Mouse (Mus musculus): Measurements from ENCODE around the gene Ccdc117. TPM values are rescaled to one million over a fixed set of nuclear protein-coding genes. Genes with fewer than 3 reads are reported as not detected.
"Not testable (repeated sequence)": the region's sequence is repeated elsewhere in the genome, so short reads cannot be mapped to it uniquely, and the experiment has no call there.

Gene Ccdc117
- polyA plus RNA-seq, 1 experiment from 2014 or later = 18.5 TPM

DNA sequence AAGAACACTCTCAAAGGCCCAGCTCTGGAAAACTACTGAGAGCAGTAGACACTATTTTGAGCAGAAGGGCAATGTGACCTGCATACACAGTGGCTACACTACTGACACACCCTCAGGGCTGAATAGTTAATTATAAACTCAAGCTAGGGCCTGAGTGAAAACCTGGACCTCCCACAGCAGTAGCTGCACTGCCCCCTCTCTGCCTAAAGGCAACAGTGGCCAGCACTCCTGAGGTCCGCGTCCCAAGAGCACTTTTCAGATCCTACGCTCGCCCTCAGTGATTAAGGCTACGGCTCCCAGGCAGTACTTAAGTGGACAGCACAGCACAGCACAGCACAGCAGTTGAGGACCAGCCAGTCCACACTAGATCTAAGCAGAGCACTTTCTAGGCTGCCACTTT is 8.9 kb downstream of the Ccdc117 start:
- DNase-seq (ENCODE audit: low spot score) = no peak

DNA sequence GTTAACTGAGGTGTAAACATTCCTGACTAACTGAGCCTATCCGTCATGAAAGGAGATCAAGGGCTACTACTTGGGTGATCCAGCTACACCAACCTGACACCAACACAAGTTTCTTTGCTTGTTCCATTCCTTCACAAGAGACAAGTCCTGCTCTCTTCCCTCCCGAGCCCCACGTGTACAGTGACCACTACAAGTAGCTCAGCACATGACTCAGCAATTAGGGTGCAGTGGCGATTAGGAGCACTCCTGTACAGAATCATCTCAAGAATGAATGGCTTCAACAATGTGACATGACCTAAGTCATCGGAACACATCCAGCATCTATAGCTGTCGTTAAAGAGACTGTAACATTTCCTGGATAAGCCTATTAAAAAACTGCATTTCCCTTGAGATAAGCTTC is 11.3 kb downstream of the Ccdc117 start:
- DNase-seq (ENCODE audit: low spot score) = no peak

DNA sequence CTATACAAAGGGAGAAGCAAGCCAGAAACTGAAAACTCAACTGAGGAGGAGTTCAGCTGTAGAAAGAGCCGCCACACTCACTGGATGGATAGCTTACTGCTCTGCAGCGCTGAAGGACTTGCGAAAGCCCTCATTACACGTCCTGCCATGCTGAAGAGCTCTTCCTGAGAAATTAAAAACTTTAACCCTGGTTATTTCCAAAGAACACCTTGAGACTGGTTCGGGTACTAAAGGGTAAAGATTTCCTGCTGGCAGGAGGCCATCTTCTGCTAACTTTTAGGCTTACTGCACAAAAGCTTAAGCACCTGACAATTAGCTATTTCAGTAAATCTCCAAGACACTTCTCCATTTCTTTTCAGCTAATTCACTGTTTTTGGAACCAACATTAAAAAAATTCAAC is 11.8 kb downstream of the Ccdc117 start:
- DNase-seq (ENCODE audit: low spot score) = no peak

DNA sequence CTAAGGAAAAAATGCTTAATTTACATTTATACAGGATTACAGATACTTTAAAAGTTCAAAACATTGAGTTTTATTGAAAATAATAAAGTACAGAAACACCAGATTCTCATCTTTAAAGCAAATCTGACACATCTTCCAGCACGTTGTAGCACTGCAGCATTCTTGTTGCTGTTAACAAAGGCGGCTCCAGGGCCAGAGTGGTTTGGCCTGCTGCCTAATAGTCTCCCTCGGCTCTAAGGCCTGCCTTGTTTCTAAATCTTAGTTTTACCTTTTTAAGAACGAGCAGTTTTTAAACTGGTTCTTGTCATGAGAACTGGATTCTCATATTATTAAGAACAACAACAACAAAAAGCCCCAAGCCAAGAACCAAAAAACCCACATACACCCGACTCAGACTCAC is 13.1 kb downstream of the Ccdc117 start:
- DNase-seq (ENCODE audit: low spot score) = no peak

DNA sequence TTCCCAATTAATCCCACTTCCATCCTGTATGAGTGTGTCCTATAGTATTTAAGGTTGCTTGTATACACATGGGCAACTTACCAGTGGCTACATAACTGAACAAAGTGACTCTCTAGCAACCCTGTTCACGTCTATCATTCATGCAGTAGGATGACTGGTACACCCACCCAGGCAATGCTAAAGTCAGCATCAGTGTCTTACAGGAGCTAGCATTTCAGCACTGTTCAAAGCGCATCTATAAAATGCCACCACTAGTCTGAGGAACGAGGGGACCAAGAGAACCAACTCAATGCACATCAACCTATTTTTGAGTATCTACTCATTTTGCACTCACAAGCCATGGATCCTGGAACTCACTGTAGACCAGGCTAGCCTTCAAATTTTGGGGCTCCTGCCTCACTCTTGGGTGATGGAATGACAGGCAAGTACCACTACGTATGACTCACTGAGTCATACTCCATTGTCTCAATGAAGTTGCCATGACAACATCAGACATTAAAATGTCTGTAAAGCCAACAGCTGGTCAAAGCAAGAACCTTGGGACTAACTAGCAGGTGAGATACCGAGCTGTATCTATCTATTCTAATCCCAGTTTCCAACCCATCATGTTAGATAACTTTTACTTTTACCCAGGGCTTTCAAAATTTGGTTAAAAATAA is 14.0 kb downstream of the Ccdc117 start:
- DNase-seq (ENCODE audit: low spot score) = no peak

DNA sequence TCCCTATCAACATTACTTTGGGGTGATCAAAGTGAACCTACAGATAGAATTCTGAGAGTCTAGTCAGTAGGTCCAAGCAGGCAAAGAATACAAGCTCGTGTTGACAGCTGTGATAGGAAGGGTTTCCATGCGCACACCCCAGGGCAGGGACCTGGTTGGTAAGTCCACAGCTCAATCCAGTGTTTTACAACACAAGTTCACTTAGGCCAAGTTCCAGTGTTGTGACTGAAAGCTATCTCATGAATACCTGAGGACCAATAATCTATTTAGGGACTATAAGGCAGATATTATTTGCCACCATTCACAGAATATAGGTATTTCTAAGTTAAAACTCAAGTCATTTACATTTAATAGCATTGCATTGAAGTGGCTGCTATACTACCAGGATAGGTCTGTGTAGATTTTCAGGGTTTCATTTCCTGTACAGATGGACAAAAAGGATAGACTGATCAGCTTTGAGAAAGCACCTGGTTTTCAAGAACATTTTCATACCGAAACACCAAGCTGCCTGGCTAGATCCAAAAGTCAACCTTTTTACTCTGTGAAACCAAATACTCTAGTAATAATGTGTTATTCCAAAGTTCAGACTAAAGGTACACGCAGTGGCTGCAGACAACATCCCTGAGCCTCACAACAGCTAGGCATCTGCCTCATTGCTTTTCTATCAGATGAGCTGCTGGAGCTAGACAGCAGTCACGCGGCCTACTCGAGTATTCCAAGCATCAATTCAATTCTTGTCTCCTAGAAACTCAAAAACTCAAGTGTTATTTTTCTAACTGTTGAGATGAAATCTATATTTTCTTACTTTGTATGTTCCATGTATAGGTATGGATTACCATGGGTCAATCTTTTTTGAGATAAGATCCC is 15.2 kb downstream of the Ccdc117 start:
- no peak for DNase-seq (ENCODE audit: low spot score)

DNA sequence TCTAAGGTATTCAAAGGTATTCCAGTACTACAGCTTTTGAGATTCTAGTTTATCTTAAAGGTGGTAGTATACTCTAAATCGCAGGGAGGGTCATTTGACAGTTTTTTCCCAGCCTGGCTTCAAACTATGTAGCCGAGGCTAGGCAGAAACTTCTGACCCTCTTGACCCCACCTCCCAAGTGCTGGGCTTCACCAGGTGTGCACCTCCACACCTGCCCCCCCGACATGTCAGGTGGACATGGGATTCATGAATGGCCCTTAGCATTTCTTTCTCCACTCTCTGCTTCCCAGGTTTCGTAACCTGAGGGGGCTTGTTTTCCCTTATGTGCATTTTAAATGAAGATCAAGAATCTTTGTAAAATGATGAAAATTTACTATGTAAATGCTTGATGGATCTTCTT is 16.6 kb downstream of the Ccdc117 start:
- DNase-seq (ENCODE audit: low spot score) = no peak

DNA sequence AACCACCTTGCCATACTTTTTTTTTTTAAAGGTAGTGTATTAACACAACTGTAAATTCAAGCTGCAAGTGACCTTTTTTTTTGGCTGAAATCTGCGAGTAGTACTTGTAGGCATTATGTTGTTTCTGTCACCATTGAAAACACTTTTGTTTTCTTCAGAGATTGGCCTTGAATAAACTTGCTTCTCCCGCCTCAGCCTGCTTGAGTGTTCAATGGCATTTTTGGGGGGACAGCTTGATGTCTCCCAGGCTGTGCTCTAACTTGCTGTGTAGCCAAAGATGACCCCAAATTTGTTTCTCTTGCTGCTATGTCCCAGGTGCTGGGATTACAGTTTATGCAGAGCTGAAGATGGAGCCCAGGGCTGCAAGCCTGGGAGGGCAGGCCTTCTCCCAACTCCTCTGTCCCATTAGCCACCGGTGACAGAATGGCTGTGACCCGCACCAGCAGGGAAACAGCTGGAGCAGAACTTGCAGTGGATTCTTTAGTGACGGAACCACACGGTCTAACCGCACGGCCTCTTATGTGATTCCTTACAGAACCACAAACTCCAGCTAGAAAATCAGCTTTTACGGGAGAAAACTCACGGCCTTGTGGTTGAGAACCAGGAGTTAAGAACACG is 19.1 kb downstream of the Ccdc117 start:
- DNase-seq (ENCODE audit: low spot score) = no peak

DNA sequence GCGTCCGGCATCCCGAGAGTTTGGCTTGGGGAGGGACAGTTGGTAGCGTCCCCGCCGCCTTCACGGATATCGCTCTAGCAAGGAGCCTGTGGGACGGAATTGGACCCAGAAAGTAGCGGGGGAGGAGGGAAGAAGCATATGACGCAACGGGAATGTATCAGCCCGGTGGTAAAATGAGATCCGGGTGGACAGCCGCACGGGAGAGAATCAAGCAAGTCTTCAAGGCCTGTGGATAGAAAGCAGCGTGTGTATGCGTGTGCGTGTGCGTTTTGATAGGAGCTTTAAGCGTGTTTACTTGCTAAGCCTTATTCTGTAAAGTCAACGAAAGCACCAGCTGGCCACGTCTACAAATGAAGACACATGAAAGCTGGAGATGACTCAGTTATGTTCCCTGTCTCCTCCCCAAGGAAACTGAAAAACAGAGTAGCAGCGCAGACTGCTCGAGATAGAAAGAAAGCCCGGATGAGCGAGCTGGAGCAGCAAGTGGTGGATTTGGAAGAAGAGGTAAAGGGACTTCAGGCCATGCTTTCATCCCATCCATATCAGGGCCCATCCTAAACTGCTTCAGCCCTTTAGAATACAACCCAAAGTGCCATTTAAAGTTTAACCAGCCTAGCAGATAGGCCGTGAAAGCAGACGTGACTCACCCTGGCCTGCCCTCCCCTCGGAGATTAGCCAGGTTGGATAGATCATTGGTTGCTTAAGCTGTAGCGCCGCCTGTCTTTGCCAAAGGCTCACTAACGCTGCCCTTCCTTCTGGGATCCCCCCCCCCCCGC is 20.3 kb downstream of the Ccdc117 start:
- peak; percentile 79 for DNase-seq (ENCODE audit: low spot score)

DNA sequence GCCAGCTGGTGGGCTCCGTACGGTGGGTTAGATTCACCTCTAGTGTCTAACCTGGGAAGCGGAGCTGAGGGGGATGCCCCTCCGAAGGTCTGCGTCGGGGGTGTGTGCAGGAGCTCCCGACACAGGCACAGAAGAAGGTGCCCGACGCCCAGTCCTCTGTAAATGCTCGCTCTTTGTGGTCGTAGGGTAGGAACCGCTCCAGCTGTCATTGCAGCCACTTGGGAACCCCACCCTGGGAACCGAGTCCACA is 20.8 kb downstream of the Ccdc117 start:
- no peak for DNase-seq (ENCODE audit: low spot score)

DNA sequence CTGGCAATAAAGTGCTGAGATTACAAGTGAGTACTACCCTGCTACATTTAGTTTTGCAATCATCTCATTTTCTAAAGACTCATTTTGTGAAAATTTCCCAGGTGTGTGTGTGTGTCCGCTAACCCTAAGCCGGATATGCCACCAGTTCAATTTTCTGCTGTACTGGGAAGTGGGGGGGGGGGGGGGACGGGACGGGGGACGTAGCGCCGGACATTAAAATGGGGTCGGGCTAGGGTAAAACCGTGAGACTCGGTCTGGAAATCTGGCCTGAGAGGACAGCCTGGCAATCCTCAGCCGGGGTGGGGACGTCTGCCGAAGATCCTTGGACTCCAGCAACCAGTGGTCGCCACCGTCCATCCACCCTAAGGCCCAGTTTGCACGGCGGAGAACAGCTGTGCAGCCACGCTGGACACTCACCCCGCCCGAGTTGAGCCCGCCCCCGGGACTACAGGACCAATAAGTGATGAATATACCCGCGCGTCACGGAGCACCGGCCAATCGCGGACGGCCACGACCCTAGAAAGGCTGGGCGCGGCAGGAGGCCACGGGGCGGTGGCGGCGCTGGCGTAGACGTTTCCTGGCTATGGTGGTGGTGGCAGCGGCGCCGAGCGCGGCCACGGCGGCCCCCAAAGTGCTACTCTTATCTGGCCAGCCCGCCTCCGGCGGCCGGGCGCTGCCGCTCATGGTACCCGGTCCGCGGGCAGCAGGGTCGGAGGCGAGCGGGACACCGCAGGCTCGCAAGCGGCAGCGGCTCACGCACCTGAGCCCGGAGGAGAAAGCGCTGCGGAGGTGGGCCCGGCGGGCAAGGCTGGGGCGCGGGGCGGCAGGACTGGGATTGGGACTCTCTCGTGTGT is 21.3 kb downstream of the Ccdc117 start, which contains the start of gene Xbp1:
Gene Xbp1, plus strand, starts transcription at position 248 of the 854 bp plus-strand sequence.
- peak; percentile 93 for DNase-seq (ENCODE audit: low spot score)

DNA sequence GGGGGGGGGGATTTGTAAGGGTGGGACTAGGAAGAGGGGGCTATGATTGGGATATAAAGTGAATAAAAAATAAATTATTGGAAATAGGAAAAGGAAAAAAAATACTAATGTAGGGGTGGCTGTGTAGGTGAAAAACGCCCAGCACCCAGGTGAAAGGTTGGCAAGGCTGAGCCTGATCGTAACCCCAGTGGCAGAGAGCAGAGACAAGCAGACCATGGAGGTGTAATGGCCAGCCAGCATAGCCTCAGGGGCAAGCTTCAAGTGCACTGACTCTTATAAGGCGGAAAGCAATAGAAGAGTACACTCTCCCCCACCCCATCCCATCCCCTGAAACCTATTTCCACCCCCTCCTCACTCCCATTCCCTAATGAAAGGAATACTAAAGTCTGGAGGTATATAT is 22.3 kb downstream of the Ccdc117 start:
- no peak for DNase-seq (ENCODE audit: low spot score)

DNA sequence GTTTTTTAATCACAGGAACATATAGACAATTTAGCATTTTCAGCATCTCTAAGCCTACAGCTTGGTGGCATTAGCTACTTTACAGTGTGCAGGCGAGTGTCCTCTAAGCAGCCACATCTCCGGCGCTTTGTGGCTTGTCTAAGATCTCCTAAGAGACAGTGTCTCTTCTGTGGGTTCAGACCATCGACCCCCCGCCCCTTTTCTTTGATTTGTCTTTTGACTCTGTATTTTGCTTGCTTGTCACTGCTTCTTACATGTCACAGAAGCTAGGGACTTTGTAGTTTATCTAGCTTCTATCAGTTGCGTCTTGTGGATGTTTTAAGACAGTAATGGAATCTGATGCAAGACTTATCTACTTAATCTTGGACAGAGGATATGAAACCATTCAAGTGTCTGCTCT is 24.6 kb downstream of the Ccdc117 start:
- DNase-seq (ENCODE audit: low spot score) = peak; percentile 54

DNA sequence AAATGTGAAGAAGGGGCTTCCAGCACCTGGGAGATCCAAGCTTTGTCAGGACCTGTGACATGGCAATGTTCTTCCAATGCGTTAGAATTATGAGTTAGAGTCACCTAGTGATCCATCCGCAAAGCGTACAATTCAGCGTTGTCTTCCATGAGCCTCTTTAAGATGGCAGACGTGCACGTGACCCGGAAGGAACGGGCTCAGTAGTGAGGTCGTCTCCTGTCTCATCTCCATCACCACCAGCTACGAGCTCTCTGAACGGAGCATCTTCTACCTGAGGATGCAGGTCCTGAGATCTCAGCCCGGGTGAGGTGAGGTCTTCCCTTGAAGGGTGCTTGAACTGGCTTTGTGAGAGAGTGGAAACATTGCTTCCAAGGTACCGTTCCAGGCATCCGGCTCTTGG is 25.4 kb downstream of the Ccdc117 start:
- DNase-seq (ENCODE audit: low spot score) = no peak

DNA sequence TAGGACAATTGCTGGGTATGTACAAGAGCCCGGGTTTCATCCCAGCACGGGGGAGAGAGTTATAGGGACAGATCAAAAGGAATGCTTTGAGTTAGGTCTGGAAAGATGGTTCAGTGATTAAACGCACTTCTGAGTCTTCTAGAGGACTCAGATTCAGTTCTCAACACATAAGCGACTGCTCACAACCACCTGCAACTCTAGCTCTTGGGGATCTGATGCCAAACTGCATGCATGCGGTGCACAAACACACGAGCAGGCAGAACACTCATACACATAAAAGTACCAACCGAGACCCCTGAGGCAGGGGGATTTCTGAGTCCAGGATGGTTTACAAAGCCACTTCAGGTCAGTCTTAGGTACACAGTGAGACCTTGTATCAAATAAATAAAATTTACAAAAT is 25.8 kb downstream of the Ccdc117 start:
- no peak for DNase-seq (ENCODE audit: low spot score)

DNA sequence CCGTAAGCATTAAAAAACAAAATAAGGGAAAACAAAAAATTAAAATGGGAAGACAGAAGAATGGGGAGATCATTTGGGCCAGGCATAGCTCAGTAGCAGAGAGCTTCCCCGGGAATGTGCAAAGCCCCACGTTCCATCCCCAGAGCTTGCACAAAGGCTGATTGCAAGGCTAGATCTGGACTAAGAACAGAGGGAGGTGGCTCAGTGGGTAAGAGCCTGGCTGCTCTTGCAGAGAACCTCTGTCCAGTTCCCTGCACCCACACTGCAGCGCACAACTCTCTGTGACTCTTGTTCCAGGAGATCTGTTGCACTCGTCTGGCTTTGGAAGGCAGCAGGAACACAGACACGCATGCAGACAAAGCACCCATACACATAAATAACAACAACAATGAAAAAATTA is 26.3 kb downstream of the Ccdc117 start:
- no peak for DNase-seq (ENCODE audit: low spot score)

DNA sequence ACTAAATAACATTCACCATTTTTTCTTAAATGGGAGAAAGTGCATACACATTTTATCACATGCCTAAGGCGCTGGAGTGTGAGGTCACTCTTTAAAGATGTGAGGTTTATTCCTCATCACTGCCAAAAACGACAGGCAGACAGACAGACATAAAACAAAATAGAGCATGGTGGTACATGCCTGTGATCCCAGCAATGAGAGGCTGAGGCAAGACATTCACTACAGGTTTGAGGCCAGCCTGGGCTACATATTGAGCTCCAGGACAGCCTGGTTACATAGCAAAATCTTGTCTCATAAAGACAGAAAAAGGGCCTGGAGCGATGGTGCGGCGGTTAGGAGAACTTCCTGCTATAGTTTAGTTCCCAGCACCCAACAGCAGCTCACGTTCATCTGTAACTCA is 26.8 kb downstream of the Ccdc117 start:
- DNase-seq (ENCODE audit: low spot score) = no peak

DNA sequence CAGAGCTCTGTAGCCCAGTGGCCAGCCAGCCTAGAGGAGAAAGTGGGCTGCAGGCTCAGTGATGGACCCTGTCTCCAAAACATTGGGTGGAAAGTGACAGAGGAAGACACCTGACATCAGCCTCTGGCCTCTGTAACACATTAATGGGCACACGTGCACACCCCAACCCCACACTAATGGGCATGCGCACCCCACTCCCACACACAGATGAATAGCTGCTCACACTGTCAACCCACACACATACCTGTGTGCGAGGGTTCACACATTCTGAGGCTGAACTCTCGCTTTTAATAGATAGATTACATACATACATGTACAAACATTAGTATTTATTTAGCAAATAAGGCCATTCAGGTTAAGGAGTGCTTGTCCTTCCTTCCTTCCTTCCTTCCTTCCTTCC is 27.9 kb downstream of the Ccdc117 start:
- no peak for DNase-seq (ENCODE audit: low spot score)

DNA sequence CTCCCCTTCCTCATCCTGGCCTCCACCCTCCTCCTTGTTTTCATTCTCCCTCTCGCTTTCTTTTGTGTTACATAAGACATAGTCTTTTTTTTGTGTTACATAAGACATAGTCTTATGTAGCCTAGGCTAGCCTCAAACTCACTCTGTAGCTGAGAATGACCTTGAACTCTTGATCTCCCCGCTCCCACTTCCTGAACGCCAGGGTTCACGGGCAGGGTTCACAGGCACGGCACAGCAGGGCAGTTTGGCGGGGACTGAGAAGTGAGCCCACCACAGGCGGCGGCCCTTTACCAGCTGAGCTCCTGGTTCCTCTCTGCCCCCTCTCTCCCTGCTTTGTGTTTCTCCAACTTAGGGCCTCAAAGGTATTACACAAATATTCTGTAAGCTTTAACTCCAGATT is 29.0 kb downstream of the Ccdc117 start:
- no peak for DNase-seq (ENCODE audit: low spot score)

DNA sequence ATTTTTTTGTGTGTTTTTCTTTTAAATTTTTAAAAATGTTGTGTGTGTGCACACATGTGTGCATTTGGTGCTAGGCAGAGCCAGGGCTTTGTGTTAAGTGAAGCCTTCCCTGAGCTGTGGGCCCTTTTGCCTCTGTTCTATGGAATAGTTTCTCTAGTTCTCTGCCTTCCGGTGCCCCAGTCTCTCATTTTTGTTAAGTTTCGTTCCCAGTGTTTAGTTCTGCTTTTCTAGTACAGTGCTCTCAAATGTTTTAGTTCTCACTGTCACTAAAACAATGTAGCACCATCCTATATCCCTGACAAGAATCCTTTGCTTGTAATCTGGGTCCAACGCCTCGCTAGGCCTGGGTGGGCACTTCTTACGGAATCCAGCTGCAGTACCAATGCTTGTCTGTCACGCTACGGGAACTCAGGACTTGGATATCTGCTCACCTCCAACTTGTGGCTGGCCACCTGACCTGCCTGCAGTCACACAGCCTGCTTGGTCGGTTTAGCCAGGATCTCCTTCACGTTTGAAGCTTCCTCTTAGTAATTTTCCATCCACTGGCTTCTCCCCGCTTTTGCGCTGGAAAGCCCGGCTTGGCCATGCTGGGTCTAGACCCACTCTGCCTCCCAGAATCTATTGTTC is 29.8 kb downstream of the Ccdc117 start:
- DNase-seq (ENCODE audit: low spot score) = no peak

DNA sequence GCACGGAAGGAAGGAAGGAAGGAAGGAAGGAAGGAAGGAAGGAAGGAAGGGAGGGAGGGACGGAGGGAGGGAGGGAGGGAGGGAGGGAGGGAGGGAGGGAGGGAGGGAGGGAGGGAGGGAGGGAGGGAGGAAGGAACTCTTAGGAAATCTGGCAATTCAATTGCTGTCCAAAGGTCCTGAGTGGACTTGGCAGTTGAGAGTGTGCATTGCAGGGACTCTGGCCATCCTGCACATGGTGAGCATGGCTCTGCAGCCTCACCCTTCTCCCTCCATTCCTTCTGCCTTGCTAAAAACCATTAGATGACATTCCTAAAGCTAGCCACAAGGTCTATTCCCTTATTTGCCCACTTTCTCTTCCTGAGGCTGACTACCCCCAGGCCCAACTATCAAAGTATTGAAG is 31.3 kb downstream of the Ccdc117 start:
- DNase-seq (ENCODE audit: low spot score) = not testable (repeated sequence)

Measured in thymus, postnatal 0 days (tissue).